Mouse (Mus musculus) erythroblast, embryonic 14.5 days (primary cell): ENCODE results near the gene Sirt4.

Source experiments
- GATA1 ChIP-seq: IDR thresholded peaks from 2 replicates; pipeline ENCODE4 v1.6.1; 2012; ENCODE audit warnings: low read length, inconsistent platforms, mixed read lengths
- TAL1 ChIP-seq: IDR thresholded peaks from 3 replicates; pipeline ENCODE4 v1.6.1; 2012; ENCODE audit warnings: low read length, inconsistent platforms, mixed read lengths

- no peak for TF ChIP-seq GATA1
- no peak for TF ChIP-seq TAL1
Measured at GRCm38 (mm10) chr5:115458918-115459317, 25.6 kb downstream of the Sirt4 start.
